Mouse (Mus musculus) lung, adult 2 months (tissue): Measurements from ENCODE around the gene Ruvbl2. TPM values are rescaled to one million over a fixed set of nuclear protein-coding genes. Genes with fewer than 3 reads are reported as not detected.
"Not testable (repeated sequence)": the region's sequence is repeated elsewhere in the genome, so short reads cannot be mapped to it uniquely, and the experiment has no call there.

ENCODE experiments used
- DNase-seq: peaks from one replicate; pipeline ENCODE4 v3.0.0; 2022
- H3K4me1 ChIP-seq: fragments of 200-500 bp; 2 replicates; pipeline ENCODE4 v1.6.1; 2011; ENCODE audit warnings: low read length; ENCODE audit not compliant: control insufficient read depth, insufficient read depth
- H3K4me3 ChIP-seq: fragments of 200-500 bp; replicated peaks from 2 replicates; pipeline ENCODE3; 2011; ENCODE audit warnings: low read depth, mild to moderate bottlenecking, control low read depth, low read length; ENCODE audit errors: extremely low read depth
- CTCF ChIP-seq: fragments of 200-500 bp; IDR thresholded peaks from 2 replicates; pipeline ENCODE4 v1.5.1; 2011; ENCODE audit warnings: mild to moderate bottlenecking, low read length, control low read depth; ENCODE audit not compliant: insufficient read depth
- POLR2A ChIP-seq: fragments of 200-500 bp; IDR thresholded peaks from 2 replicates; pipeline ENCODE4 v1.6.1; 2011; ENCODE audit warnings: low read depth, mild to moderate bottlenecking, control low read depth, low read length, borderline replicate concordance; ENCODE audit errors: extremely low read depth
- WGBS: fragments of 180-500 bp; shearing (Covaris S2); methylation state at CpG from one replicate; pipeline ENCODE4 v1.1.7; 2018; 5-methylcytosine and 5-hydroxymethylcytosine counted together
- polyA plus RNA-seq: library from polyadenylated mRNA; depleted of rRNA; stranded (reverse); fragments of >200 nt; gene quantifications from 2 replicates; pipeline ENCODE4 v1.2.3, GENCODE M21; 2012

Gene Ruvbl2
- polyA plus RNA-seq, 1 experiment = 61.1 TPM

DNA sequence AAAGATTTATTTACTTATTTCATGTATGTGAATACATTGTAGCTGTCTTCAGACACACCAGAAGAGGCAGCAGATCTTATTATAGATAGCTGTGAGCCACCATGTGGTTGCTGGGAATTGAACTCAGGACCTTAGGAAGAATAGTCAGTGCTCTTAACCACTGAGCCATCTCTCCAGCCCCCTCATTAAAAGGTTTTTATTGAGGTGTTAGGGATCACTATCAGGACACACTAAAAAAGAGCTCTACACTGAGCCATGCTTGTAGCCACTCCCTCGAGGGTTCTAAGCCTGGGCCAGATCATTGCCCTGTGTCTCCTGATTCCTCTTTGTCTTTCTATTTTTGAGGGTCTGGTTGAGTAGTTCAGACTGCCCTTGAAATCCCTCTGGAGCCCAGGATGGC is 38.6 kb upstream of the Ruvbl2 start:
- H3K4me1 ChIP-seq = no peaks in the 10 kb centered on the region
- no peak for DNase-seq
- 35% methylated on average over 1 of the region's 1 CpGs for WGBS
- no peak for TF ChIP-seq CTCF
- no peak overlapping the region for H3K4me3 ChIP-seq

DNA sequence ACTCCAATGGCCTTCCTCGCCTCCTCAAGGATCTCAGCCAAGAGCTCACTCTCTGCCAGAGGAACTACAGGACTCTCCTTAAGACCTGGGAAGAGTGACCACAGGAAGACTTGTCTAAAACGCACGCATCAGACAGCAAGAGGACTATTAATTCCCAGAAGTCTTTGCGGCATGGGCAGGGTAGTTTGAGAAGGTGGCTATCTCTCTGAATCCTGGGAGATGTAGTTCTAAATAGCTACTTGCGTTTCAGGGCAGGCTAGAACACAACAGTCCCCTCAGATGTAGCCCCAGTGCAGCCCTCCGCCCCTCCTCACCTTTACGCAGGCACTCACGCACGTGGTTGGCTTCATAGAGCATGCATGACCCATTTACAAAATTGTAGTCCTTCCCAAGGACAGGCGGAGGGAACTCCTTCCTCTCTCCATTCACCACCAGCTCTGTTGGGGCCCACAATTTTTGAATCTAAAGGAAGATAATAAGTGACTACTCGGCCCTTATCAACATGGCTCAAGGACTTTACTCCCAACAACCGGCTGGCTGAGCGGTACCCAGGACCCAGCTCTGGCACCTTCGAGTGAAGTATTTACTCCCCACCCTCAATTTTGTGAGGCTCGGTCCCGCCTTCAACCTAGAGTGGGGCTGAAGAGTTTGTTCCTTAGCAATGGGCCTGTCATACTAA is 37.5 kb upstream of the Ruvbl2 start:
- no peaks in the 10 kb centered on the region for H3K4me1 ChIP-seq
- TF ChIP-seq CTCF = no peak
- TF ChIP-seq POLR2A = no peak
- 60% methylated on average over 16 of the region's 16 CpGs for WGBS
- peak; percentile 30 for DNase-seq
- H3K4me3 ChIP-seq = peak overlapping the region; percentile 43

DNA sequence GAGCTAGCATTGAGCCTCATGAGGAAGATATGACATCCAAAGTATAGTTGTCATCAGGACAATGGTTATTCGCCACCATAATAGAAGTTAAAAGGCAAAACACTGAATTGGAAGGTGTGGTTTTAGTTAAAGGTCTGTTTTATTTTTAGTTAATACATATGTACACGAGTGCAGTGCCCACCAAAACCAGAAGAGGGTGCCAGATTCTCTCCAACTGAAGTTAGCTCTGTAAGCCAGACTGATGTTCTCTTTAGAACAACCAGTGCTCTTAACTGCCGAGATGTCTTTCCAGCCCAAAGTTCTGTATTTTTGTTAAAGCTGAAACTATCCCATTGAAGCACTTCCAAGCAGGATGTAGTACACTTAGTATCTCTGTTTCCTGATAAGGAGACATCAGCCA is 33.0 kb upstream of the Ruvbl2 start:
- H3K4me1 ChIP-seq = peaks cover 4% of the 10 kb centered on the region
- peak; percentile 69 for DNase-seq
- 3% methylated on average over 3 of the region's 3 CpGs for WGBS
- peak; percentile 35; the same call in 1 of the 2 replicates for TF ChIP-seq CTCF
- TF ChIP-seq POLR2A = no peak
- H3K4me3 ChIP-seq = no peak overlapping the region

DNA sequence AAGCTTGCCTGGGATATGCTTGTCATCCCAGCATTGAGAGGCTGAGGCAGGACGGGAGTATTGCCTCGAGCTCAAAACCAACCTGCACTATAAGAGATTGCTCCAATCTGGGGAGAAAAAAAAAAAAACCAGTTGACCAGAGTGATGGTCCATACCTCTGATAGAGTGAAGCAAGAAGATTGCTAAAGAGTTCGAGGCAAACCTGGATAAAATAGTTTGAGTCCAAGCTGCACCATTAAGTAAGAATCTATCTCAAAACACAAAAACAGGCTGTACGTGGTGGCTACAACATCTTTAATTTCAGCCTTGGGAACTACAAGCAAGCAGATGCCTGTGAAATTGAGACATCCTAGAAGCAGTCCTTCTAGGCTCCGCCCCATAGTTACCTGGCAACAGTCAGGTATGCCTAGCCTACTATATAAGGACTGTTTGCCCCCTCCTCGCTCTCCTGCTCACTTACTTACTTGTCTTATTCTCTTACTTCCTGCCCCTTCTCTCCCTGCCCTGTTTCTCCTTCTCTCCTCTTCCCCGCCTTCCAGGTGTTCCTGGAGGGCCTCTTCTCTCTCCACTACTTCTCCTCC is 29.3 kb upstream of the Ruvbl2 start:
- TF ChIP-seq CTCF (no peak), POLR2A (no peak)
- Histone ChIP-seq H3K4me1 (peaks cover 7% of the 10 kb centered on the region), H3K4me3 (peak overlapping the region; percentile 61)
- 32% methylated on average over 7 of the region's 7 CpGs for WGBS
- DNase-seq = peak; percentile 56

DNA sequence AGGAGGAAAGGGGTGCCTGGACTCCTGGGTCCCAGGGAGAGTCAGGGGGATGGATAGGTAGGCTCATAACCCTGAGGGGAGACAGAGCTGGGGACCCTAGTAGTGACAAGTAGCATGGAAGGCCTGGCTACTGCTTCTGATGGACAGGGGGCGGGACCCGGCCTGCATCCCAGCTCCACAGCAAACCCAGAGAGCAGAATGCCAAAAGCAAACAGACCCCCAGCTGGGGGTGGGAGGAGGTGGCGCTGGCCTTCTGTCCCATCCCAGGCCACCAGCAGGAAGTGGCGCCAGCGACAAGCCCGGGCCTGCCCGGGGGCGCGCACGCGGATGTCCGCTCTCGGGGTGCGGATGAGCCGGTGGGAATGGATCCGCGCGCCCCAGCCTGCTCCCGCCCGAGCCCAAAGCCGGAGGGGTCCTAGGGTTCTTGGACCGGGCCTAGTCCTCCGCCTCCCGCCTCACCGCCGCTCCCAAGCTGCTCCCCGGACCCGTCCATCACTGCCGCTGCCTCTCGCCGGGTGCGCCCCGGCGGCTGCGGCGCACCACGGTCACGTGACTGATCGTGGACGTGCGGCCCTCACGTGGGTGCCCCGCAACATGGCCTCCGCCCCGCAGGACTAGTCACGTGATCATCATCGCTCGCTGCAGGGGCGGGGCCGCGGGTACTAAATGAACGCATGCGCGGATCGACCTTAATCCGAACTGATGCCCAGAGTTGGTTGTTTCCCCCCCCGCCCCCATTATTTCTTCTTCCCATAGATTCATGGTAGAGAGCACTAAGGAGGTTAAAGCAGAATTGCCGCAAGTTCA is 28.6 kb upstream of the Ruvbl2 start, which contains the start of gene Bax:
Gene Bax (minus strand): TSS at position 616 of the 807 bp plus-strand sequence.
- DNase-seq = peak; percentile 90
- H3K4me1 ChIP-seq = peaks cover 7% of the 10 kb centered on the region
- TF ChIP-seq CTCF (no peak), POLR2A (peak; percentile 78; the same call in 1 of the 2 replicates)
- peak within 1 kb of the TSS; percentile 78 for H3K4me3 ChIP-seq
- WGBS = under 1% methylated on average over 58 of the region's 58 CpGs

DNA sequence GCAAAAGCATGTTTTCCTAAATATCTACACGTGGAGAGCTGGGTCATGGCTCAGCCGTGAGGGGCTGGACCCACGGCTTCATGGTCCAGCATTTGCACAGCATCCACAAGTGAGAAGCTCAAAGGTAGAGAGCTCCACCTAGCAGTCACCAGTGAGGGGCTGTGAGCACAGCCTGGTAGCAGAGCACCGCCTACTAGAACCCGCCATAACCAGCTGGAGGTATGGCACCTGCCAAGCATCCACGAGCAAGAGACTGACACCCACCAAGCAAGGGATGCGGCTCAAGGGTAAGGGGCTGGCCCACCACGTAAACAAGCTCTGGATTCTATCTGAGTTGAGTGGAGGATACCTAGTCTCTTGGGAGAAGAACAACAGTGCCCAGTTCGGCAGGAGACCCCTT is 27.7 kb upstream of the Ruvbl2 start:
- TF ChIP-seq POLR2A (no peak), CTCF (no peak)
- Histone ChIP-seq H3K4me3 (peak overlapping the region; percentile 26), H3K4me1 (peaks cover 7% of the 10 kb centered on the region)
- WGBS = 73% methylated on average over 9 of the region's 9 CpGs
- no peak for DNase-seq

DNA sequence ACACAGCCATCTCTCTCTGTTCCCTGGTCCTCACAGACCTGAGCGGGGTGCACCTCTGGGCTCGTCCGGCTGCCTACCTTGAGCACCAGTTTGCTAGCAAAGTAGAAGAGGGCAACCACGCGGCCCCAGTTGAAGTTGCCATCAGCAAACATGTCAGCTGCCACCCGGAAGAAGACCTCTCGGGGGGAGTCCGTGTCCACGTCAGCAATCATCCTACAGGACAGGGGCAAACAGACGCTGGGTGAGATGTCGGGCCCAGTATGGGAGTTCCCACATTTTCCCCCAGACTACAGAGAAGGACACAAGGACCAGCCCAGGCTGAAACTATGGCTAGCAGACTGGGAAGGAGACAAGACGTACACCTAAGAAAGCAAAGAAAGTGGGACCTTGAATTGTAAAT is 27.2 kb upstream of the Ruvbl2 start:
- TF ChIP-seq CTCF (no peak), POLR2A (no peak)
- Histone ChIP-seq H3K4me1 (peaks cover 10% of the 10 kb centered on the region), H3K4me3 (no peak overlapping the region)
- 95% methylated on average over 12 of the region's 12 CpGs for WGBS
- no peak for DNase-seq

DNA sequence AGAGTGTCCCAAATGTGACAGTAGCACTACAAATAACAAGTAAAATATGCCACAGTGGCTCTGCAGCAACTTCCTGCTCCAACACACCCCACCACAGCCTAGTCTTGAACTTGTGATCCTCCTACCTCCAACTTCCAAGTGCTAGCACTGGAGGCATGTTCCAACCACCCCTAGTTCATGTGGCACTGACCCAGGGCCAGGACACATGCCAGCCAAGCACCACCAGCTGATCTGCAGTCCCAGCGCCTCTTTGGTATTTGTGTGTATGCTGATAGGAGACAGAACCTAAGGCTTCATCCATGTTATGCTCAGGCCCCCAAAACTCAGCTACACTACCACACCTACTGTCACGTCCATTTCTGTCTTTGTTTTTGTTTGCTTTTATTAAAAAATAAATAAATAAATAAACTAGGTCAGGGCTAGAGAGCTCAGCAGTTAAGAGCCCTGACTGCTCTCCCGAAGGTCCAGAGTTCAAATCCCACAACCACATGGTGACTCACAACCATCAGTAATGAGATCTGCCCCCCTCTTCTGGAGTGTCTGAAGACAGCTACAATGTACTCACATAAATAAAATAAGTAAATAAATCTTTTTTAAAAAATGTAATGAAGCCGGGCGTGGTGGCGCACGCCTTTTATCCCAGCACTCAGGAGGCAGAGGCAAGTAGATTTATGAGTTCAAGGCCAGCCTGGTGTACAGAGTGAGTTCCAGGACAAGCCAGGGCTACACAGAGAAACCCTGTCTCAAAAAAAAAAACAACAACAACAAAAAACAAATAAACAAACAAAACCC is 26.3 kb upstream of the Ruvbl2 start:
- 92% methylated on average over 7 of the region's 7 CpGs for WGBS
- no peak for DNase-seq
- peaks cover 10% of the 10 kb centered on the region for H3K4me1 ChIP-seq
- H3K4me3 ChIP-seq = no peak overlapping the region
- TF ChIP-seq POLR2A = no peak
- TF ChIP-seq CTCF = no peak

DNA sequence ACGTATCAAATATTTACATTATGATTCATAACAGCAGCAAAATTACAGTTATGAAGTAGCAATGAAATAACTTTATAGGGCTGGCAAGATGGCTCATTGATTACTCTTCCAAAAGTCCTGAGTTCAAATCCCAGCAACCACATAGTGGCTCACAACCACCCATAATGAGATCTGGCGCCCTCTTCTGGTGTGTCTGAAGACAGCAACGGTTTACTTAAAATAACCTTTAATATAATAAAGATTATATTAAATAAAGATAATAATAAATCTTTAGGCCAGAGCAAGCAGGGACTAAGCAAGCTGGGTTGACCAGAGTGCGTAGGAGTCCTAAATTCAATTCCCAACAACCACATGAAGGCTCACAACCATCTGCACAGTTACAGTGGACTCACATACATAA is 25.0 kb upstream of the Ruvbl2 start:
- not testable (repeated sequence) for H3K4me3 ChIP-seq, DNase-seq
- peaks cover 10% of the 10 kb centered on the region for H3K4me1 ChIP-seq
- 74% methylated on average over 4 of the region's 4 CpGs for WGBS
